Mouse (Mus musculus) forebrain, embryonic 12.5 days (tissue): ENCODE measurements around the gene Sohlh1. TPM values are rescaled to one million over a fixed set of nuclear protein-coding genes. Genes with fewer than 3 reads are reported as not detected.
A peak's percentile ranks its signal among the peaks of the same experiment; 100 is the strongest.

ENCODE experiments used
- ATAC-seq: fragments of 200-750 bp; cut with Nextera tagmentation; 2 replicates; pipeline ENCODE4 v1.8.0; 2017; ENCODE audit warnings: moderate TSS enrichment; ENCODE audit not compliant: low FRiP score
- H3K27ac ChIP-seq: fragments of 300-500 bp; sonication (generic); 2 replicates; pipeline ENCODE4 v1.5.1; 2016; ENCODE audit warnings: mild to moderate bottlenecking
- H3K27me3 ChIP-seq: fragments of 300-500 bp; sonication (generic); 2 replicates; pipeline ENCODE4 v1.6.1; 2016; ENCODE audit warnings: mild to moderate bottlenecking
- H3K36me3 ChIP-seq: fragments of 300-500 bp; sonication (generic); replicated peaks from 2 replicates; pipeline ENCODE4 v1.6.1; 2016; ENCODE audit warnings: mild to moderate bottlenecking
- H3K4me1 ChIP-seq: fragments of 300-500 bp; sonication (generic); 2 replicates; pipeline ENCODE4 v1.6.1; 2016
- H3K4me2 ChIP-seq: fragments of 300-500 bp; sonication (generic); 2 replicates; pipeline ENCODE4 v1.6.1; 2016; ENCODE audit warnings: mild to moderate bottlenecking, moderate library complexity
- H3K4me3 ChIP-seq: fragments of 300-500 bp; sonication (generic); replicated peaks from 2 replicates; pipeline ENCODE4 v1.5.1; 2016; ENCODE audit warnings: mild to moderate bottlenecking
- H3K9ac ChIP-seq: fragments of 300-500 bp; sonication (generic); 2 replicates; pipeline ENCODE4 v1.6.1; 2016; ENCODE audit warnings: mild to moderate bottlenecking
- H3K9me3 ChIP-seq: fragments of 300-500 bp; sonication (generic); 2 replicates; pipeline ENCODE4 v1.6.1; 2016
- WGBS: fragments of 180-500 bp; shearing (Covaris S2); methylation state at CpG from one replicate; pipeline ENCODE4 v1.1.7; 2016; 5-methylcytosine and 5-hydroxymethylcytosine counted together
- polyA plus RNA-seq: library from polyadenylated mRNA; unstranded; fragments of >200 nt; fragmentation: Nextera tagmentation; extraction: Ambion mirVana; gene quantifications from 2 replicates; pipeline ENCODE4 v1.2.1, GENCODE M21; 2016

Gene Sohlh1
- not detected in 2 replicates for polyA plus RNA-seq

- no peaks in the 10 kb centered on the region for H3K9me3 ChIP-seq
- no peak within 1 kb of the TSS for H3K4me3 ChIP-seq
- 0 out of 2 replicates have a peak, but pooled peaks cover 3% of the 10 kb centered on the region for H3K27me3 ChIP-seq
- H3K9ac ChIP-seq, result no peak within 1 kb of the TSS
- H3K4me1 ChIP-seq, result no peaks in the 10 kb centered on the region; the same call in 1 of the 2 replicates
- WGBS, result 88% methylated on average over 15 of the region's 16 CpGs
- H3K36me3 ChIP-seq, result no peaks in the 10 kb centered on the region
- no peak within 1 kb of the TSS for H3K27ac ChIP-seq
- H3K4me2 ChIP-seq, result no peak within 1 kb of the TSS
- no peak for ATAC-seq
These were observed at the start of gene Sohlh1 for GRCm38 (mm10) chr2:25847226-25847625. Gene Sohlh1, minus strand, starts transcription at chr2:25847248.

DNA sequence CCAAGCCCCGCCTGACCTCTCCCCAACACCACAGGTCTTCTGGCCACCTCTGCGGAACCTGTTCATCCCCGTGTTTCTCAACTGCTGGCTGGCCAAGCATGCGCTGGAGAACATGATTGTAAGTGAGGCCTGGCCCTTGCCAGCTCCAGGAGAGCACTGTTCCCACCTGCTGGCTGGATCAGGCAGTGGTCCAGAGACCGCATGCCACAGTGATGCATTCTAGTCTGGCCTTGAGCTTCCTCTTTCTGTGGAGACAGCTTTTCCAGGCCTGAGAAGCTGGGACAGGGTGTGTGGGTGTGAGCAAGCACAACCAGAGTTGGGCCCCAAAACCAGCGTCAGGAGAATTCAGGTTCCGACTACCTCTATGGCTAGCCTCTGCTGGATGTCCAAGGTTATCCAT, 45.4 kb upstream of the Sohlh1 start:
- no peak overlapping the region for H3K4me2 ChIP-seq
- ATAC-seq, result no peak
- H3K9ac ChIP-seq, result no peak overlapping the region
- no peaks in the 10 kb centered on the region for H3K9me3 ChIP-seq
- no peaks in the 10 kb centered on the region for H3K36me3 ChIP-seq
- no peak overlapping the region for H3K4me3 ChIP-seq
- no peak overlapping the region for H3K27ac ChIP-seq
- WGBS, result 85% methylated on average over 7 of the region's 7 CpGs
- no peaks in the 10 kb centered on the region for H3K4me1 ChIP-seq
- no peaks in the 10 kb centered on the region for H3K27me3 ChIP-seq

- Histone ChIP-seq H3K9ac (no peak overlapping the region), H3K27me3 (no peaks in the 10 kb centered on the region), H3K27ac (no peak overlapping the region), H3K4me2 (no peak overlapping the region), H3K4me3 (no peak overlapping the region), H3K4me1 (no peaks in the 10 kb centered on the region), H3K9me3 (no peaks in the 10 kb centered on the region), H3K36me3 (no peaks in the 10 kb centered on the region)
- WGBS, result 64% methylated on average over 5 of the region's 5 CpGs
- ATAC-seq, result no peak
These were observed 41.1 kb upstream of the Sohlh1 start for GRCm38 (mm10) chr2:25888144-25888543.

DNA sequence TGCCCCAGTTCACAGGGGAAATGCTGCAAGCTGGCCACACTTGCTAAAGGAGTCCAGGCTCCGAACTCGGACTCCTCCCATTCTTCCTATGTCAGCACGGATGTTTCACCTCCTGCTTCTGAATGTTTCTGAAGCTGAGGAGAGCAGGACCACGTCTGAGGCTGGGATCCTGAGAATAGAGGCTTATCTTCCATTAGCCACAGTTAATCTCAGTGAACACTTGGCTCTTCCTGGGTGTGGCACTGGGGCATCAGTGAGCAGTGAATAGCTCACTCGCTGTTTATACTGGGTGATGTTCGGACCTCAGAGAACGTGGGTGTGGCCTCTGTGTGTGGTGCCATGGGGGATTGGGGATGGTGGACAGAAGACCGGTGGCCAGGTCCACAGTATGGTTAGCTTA, 40.2 kb upstream of the Sohlh1 start:
- no peaks in the 10 kb centered on the region for H3K4me1 ChIP-seq
- no peak overlapping the region for H3K4me2 ChIP-seq
- no peaks in the 10 kb centered on the region for H3K9me3 ChIP-seq
- no peaks in the 10 kb centered on the region for H3K36me3 ChIP-seq
- no peak for ATAC-seq
- H3K27me3 ChIP-seq, result no peaks in the 10 kb centered on the region
- WGBS, result 75% methylated on average over 8 of the region's 8 CpGs
- H3K27ac ChIP-seq, result no peak overlapping the region
- H3K9ac ChIP-seq, result no peak overlapping the region
- no peak overlapping the region for H3K4me3 ChIP-seq

DNA sequence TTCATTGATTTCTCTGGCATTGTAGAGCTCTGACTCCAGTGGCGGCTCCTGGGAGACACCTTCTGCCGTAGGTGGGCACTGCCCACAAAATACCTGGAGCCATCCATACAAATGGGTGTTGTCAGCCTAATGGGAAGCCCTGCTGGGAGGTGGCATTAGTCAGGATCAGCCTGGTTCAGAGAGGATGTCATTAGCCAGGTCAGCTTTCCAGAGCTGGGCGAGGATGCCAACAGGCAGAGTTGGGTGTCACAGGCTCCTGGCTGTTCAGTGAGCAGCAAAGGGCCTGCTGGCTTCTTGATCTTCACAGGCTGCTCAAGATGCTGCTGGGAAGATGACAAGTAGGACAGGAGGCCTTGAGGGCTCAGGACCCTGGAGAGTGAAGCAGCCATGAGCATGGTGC, 37.7 kb upstream of the Sohlh1 start:
- Histone ChIP-seq H3K27ac (no peak overlapping the region), H3K27me3 (0 out of 2 replicates have a peak, but pooled peaks cover 3% of the 10 kb centered on the region), H3K4me2 (no peak overlapping the region), H3K9me3 (no peaks in the 10 kb centered on the region), H3K36me3 (no peaks in the 10 kb centered on the region), H3K4me1 (no peaks in the 10 kb centered on the region), H3K4me3 (no peak overlapping the region), H3K9ac (no peak overlapping the region)
- 82% methylated on average over 3 of the region's 3 CpGs for WGBS
- no peak for ATAC-seq

DNA sequence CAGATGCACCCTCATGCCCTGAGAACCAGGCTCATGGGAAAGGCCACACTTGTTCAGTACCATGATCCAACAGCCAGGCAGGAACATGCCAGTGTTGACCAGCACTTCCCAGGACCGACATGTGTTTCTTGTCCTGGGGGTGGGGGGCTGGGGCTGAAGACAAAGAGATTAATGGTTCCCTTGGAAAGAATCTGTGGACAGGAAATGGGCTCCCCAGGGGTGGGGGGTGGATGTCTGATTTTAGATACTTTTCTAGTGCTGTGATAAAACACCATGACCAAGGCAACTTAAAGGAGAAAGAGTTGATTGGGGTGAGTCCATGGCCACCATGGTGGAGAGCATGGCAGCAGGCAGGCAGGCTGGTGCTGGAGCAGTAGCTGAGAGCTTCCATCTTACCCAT, 35.2 kb upstream of the Sohlh1 start:
- ATAC-seq, result no peak
- H3K9me3 ChIP-seq, result no peaks in the 10 kb centered on the region
- peaks cover 6% of the 10 kb centered on the region for H3K4me1 ChIP-seq
- WGBS, result 74% methylated on average over 1 of the region's 1 CpGs
- peaks cover 21% of the 10 kb centered on the region for H3K27me3 ChIP-seq
- H3K9ac ChIP-seq, result no peak overlapping the region
- H3K4me2 ChIP-seq, result no peak overlapping the region
- H3K27ac ChIP-seq, result no peak overlapping the region
- H3K36me3 ChIP-seq, result no peaks in the 10 kb centered on the region
- no peak overlapping the region for H3K4me3 ChIP-seq

DNA sequence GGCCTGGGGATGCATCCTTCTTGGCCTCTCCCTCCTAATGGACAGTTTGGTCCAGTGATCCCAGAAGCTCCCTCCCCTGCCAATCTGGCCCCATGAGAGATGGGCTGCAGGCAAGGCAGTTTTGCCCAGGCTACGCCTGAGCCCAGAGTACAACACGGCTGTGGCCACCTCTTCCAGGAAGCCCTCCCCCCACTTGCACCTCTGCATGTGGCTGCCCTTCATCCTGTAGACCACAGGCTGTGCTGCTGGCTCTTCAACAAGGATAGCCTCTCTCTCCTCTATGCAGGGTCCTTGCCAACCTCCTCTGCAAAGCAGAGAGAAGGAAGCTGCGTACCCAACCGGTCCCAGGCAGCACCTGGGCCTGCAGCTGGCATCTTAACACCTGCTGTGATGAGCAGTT, 32.0 kb upstream of the Sohlh1 start:
- Histone ChIP-seq H3K4me3 (no peak overlapping the region), H3K4me2 (no peak overlapping the region), H3K4me1 (peaks cover 6% of the 10 kb centered on the region), H3K36me3 (no peaks in the 10 kb centered on the region), H3K9me3 (no peaks in the 10 kb centered on the region), H3K27me3 (peaks cover 34% of the 10 kb centered on the region), H3K9ac (no peak overlapping the region), H3K27ac (no peak overlapping the region)
- 79% methylated on average over 4 of the region's 4 CpGs for WGBS
- ATAC-seq, result no peak

GRCm38 (mm10) chr2:25878516-25878915, 31.5 kb upstream of the Sohlh1 start:
- H3K27me3 ChIP-seq, result peaks cover 34% of the 10 kb centered on the region
- H3K4me2 ChIP-seq, result peak overlapping the region; percentile 92; the same call in 1 of the 2 replicates
- no peak overlapping the region; the same call in 1 of the 2 replicates for H3K4me3 ChIP-seq
- WGBS, result 78% methylated on average over 2 of the region's 2 CpGs
- H3K9me3 ChIP-seq, result no peaks in the 10 kb centered on the region
- no peak overlapping the region for H3K9ac ChIP-seq
- peaks cover 6% of the 10 kb centered on the region for H3K4me1 ChIP-seq
- H3K36me3 ChIP-seq, result no peaks in the 10 kb centered on the region
- no peak for ATAC-seq
- H3K27ac ChIP-seq, result no peak overlapping the region

DNA sequence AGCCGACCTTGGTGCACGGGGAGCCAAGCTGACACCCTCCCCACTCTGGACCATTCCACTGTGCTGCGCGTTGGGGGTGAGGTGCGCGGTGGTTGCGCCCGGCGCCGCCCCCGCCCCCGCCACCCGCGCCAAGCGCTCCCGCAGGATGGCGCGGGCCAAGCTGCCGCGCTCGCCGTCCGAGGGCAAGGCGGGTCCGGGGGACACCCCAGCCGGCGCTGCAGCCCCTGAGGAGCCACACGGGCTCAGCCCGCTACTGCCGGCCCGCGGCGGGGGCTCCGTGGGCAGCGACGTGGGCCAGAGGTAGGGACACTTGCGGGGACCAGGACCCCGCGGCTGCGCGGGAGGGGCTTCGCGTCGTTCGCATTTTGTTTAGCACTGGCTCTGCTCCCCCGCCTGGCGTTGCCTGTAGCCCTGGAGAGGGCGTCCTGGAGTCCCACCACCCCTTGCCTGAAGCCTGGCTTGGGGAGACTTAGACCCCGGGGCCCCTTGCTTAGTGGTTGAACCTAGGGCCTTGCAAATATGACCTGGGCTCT, 30.8 kb upstream of the Sohlh1 start:
- Histone ChIP-seq H3K27me3 (peaks cover 34% of the 10 kb centered on the region), H3K4me2 (peak overlapping the region; percentile 92), H3K4me1 (peaks cover 6% of the 10 kb centered on the region), H3K9me3 (no peaks in the 10 kb centered on the region), H3K9ac (peak overlapping the region; percentile 63), H3K36me3 (no peaks in the 10 kb centered on the region), H3K4me3 (peak overlapping the region; percentile 51), H3K27ac (no peak overlapping the region)
- ATAC-seq, result no peak
- WGBS, result 3% methylated on average over 49 of the region's 49 CpGs

GRCm38 (mm10) chr2:25877250-25877735, 30.2 kb upstream of the Sohlh1 start:
- Histone ChIP-seq H3K4me3 (peak overlapping the region; percentile 51), H3K27ac (no peak overlapping the region), H3K9me3 (no peaks in the 10 kb centered on the region), H3K27me3 (peaks cover 34% of the 10 kb centered on the region), H3K9ac (peak overlapping the region; percentile 63; the same call in 1 of the 2 replicates), H3K4me2 (peak overlapping the region; percentile 92), H3K4me1 (peaks cover 6% of the 10 kb centered on the region), H3K36me3 (no peaks in the 10 kb centered on the region)
- 25% methylated on average over 7 of the region's 7 CpGs for WGBS
- ATAC-seq, result 0 out of 2 replicates have a peak, but pooled peaks have one; percentile 20

DNA sequence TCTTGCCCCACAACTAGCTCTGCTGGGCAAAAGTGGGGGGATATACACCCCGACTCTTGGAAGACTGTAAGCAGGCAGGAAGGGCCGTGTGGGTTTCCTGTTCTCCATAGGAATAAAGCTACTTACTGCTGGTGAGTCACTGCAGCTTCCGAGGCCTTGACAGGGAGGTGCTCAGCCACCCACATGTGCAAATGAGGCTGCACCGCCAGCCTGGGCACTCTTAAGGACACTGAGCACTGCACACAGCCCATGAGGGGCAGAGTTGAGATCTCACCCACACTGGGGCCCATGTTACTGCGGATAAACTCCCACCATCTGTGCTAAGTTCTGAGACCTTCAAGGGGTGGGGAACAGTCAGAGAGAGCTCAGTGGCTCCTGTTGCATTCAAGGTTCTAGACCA, 19.6 kb upstream of the Sohlh1 start:
- no peak for ATAC-seq
- Histone ChIP-seq H3K27ac (no peak overlapping the region), H3K9ac (no peak overlapping the region), H3K36me3 (no peaks in the 10 kb centered on the region), H3K4me1 (peaks cover 15% of the 10 kb centered on the region), H3K9me3 (no peaks in the 10 kb centered on the region), H3K4me3 (no peak overlapping the region), H3K27me3 (peaks cover 53% of the 10 kb centered on the region), H3K4me2 (no peak overlapping the region)
- WGBS, result 69% methylated on average over 5 of the region's 5 CpGs

DNA sequence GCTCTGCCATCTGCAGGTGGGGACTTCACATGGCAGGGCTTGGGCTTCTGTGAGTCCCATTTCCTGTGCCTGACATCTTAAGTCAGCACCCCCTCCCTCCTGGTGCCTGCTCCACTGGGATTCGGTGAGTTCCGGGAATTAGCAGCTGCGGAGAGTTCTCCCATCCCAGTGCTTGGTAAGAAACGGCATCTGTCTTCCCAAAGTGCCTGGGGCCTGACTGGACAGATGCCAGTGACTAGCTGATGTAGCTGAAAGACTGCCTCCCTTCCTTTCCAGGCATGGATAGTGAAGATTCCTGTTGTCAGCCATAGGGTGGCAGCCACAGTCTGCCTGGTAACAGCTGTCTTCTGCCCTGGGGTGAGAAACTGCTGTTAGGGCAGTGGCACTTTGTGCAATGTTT, 18.4 kb upstream of the Sohlh1 start:
- H3K4me2 ChIP-seq, result no peak overlapping the region
- no peak overlapping the region for H3K27ac ChIP-seq
- H3K4me3 ChIP-seq, result no peak overlapping the region
- ATAC-seq, result 0 out of 2 replicates have a peak, but pooled peaks have one; percentile 14
- no peaks in the 10 kb centered on the region for H3K36me3 ChIP-seq
- peaks cover 53% of the 10 kb centered on the region for H3K27me3 ChIP-seq
- WGBS, result 17% methylated on average over 4 of the region's 4 CpGs
- H3K9ac ChIP-seq, result no peak overlapping the region
- H3K4me1 ChIP-seq, result peaks cover 15% of the 10 kb centered on the region
- H3K9me3 ChIP-seq, result no peaks in the 10 kb centered on the region

DNA sequence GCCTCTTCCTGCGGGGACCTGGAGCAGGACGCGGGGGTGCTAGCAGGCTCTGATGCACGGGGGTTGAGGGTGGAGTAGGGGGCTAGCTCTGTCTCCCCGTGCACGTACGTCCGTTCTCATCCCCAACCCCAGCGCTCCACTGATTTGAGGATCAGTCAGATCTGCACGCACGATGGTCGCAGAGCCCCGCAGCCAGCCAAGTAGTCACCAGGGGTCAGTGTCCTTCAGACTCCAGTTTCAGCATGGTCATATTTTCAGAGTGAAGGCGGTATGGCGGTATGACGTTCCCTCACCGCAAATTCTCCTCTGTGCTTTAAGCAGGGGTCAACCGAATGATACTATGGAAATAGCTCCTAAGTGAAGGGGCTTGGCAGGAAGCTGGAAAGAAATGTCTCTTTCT, 17.2 kb upstream of the Sohlh1 start:
- 0 out of 2 replicates have a peak, but pooled peaks have one; percentile 3 for ATAC-seq
- 5% methylated on average over 18 of the region's 18 CpGs for WGBS

More for the DNA sequence above, 17.2 kb upstream of the Sohlh1 start:
- peaks cover 15% of the 10 kb centered on the region for H3K4me1 ChIP-seq
- peak overlapping the region; percentile 59 for H3K4me3 ChIP-seq
- H3K27ac ChIP-seq, result no peak overlapping the region
- peak overlapping the region; percentile 100 for H3K4me2 ChIP-seq
- peak overlapping the region; percentile 50 for H3K9ac ChIP-seq
- no peaks in the 10 kb centered on the region for H3K36me3 ChIP-seq
- no peaks in the 10 kb centered on the region for H3K9me3 ChIP-seq
- peaks cover 53% of the 10 kb centered on the region for H3K27me3 ChIP-seq
